Mouse (Mus musculus) adrenal gland, postnatal 4 days (tissue): ENCODE measurements around the gene Boll. TPM values are rescaled to one million over a fixed set of nuclear protein-coding genes. Genes with fewer than 3 reads are reported as not detected.
"Not testable (repeated sequence)": the region's sequence is repeated elsewhere in the genome, so short reads cannot be mapped to it uniquely, and the experiment has no call there.

Source experiments
- DNase-seq, 2 experiments: peaks; one replicate each; pipeline ENCODE4 v3.0.0; 2021 to 2022; ENCODE audit warnings: low spot score in 2 of 2, mixed read lengths in 2 of 2
- long read RNA-seq, 2 experiments: library from polyadenylated mRNA; stranded (forward); transcript quantifications; one replicate each; pipeline ENCODE4 v2.0.0; 2021
- total RNA-seq, 2 experiments: library from RNA; stranded (reverse); gene quantifications; 2 replicates each; pipeline ENCODE4 v1.2.3; 2021

The Boll gene
- 1 to 10 TPM; 1.5 to 1.9 TPM for total RNA-seq
- long read RNA-seq, experiment 1: 0 reads
- long read RNA-seq, experiment 2: 0 reads

DNA sequence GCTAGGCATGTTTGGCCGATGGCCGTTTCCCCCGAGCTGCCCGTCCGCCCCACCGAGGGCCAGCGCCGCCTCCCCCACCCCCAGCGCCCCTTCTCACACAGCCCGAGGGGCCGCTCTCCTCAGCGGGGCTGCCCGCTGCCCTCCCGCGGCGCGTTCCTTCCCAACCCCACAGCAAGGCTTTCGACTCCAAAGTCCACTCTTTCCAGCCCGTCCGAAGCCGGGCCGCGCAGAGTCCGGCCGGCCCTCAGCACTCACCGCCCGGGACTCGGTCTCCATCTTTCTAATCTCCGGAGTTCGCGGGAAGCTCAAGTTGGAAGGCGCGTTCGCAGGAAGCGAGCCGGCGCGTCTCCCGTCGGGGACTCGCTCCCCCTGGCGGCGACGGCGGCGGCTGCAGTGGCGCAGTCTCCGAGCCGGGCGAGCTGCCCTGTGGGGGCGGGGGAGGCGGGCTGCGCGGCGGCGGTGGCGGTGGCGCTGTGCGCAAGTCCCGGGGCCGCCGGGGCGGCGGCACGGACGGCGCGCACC lies at the start of gene Boll:
Gene Boll, minus strand, starts transcription at position 426 of the 522 bp plus-strand sequence.
- DNase-seq: peak; percentile 42 to 62

DNA sequence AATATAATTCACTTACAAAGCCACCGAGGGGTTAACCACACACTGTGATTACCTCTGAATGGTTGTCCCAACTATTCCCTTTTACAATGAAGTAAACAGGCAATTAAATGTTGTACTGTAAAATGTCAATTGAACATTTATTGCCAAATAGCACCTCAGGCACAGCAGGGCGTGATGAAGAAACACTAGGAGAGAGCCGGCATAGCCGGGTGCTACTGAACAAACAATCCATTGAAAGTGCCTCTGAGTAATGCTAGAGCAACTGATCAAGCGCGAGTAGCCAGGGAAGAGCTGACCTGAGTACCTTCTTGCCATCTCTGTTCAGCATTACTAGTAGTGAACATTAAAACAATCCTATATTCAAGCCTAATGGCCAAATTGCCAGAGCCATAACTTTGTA lies 49.3 kb upstream of the Boll start:
- DNase-seq: no peak

DNA sequence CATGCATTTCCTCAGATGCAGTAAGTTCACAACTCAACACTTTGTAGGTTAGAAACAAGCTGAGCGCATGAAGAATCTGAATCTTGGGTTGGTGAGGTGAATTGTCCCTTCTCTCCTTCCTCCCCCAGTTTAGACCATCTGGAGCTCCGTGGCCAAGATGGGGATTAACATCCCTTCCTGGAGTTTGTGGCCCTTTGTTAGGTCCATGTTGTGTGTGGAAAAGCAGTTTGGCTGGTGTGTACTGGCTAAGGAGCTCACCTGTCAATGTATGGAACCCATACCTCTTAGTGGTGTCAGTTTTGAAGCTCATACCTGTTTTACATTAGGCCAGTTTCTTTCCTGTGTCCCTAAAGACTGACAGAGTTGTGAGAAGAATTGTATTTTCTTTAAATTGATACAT lies 47.8 kb upstream of the Boll start:
- no peak for DNase-seq

DNA sequence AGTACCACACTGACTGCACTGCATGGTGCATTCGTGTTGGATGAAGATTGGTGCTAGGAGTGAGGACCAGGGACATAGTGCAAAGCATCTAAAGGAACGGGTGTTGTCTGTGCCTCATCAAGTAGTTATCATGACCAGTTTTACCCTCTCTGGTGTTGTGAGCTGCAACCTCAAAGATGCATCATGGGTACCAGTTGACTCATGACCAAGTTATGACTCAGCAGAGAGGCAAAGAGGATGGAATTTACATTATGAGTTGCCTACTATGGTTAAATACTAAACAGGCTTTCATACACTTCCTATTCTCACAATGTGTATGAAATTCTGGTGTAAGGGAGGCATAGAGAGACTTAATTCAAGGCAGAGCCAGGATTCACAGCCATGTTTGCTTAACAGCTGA lies 47.4 kb upstream of the Boll start:
- no peak for DNase-seq

DNA sequence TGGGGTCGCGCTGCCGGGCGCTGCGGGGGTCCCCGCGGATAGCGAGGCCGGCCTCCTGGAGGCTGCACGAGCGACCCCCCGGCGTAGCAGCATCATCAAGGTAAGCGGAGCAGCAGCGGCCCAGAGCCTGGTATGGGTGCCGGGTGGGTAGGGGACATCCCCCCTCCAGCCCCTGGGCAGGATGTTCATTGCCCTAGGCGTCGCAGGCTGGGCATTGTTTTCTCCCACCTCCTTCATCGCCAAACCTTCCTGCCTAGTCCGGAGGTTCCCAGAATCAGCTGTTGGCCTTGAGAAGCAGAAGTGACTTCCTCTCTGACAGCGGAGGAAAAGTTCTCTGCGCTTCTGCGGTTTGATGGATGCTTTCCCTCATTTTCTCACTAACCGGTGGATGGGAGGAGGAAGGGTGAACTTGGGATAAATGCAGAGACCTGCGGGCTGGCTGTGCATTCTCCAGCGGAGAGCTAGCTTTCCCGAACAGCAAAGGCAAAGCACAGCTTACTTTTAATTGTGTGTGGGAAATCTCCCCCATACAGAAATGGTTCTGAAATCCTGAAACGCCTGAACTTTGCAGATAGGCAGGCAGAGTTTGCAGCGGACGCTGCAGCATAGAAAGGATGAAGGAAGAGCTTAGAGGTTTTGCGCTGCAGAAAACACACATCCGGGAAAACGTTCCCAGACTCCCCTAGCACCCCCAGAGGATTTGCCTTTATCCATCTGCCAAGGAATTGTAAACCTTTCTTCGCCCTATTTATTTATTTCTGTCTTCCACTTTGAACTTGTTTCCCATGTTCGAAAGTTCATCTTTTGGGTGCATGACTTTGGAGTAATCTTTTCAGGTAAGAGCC lies 43.5 kb upstream of the Boll start:
- DNase-seq: no peak

DNA sequence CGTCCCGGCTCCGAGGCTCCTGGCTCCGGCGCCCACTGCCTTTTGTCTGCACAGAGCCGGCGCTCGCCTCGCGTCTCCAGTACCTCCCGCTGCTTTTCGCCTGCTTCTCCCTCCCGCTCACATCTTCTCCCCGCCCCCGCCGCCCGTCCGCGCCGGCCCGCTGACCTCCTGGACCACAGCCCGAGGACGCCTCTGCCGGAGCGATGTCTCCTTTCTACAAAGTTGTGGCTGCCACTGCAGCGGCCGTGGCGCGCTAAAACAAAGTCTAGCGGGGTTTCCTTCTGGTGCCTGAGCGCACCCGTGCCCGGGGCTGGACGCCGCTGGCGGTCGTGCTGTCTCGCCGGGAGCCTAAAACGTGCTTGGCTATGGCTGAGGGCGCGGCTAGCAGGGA lies 42.7 kb upstream of the Boll start:
- peak; percentile 28 to 38 for DNase-seq

DNA sequence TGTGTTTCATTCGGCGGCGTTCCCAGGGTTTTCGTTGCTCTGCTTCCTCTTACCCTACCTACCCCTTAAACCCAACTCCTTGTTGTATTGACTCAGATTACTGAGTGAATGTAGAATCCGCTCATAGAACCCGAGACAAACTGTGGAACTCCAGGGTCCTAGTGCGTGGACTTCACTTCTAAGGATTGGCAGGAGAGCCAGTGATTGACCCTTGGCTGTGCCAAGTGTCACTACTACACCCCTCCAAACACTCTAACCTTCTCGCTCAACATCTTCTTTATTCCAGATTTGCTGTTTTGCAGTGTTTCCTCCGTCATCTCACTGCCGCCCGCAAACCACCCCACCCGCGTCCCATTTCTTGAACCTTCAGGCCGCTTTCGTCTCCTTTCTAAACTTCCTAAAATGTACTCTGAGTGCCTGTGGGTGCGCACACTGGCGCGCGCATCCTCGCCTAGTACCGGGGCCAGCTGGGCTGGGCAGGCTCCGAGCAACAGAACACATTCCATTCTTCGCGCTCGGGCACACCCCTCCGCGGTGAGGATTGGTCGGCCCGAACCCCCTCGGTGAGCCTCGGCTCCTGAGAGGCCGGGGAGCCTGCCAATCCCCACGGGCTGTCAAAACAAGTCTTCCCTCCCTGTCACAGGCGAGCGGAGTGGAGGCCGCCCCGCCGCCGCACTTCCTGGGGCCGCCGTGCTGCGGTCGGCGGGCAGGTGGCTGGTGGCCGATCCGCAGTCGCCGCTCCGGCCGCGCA lies 42.2 kb upstream of the Boll start, which contains the start of gene Plcl1:
Gene Plcl1, plus strand, starts transcription at position 650 of the 751 bp plus-strand sequence.
- DNase-seq: peak; percentile 82 to 86

DNA sequence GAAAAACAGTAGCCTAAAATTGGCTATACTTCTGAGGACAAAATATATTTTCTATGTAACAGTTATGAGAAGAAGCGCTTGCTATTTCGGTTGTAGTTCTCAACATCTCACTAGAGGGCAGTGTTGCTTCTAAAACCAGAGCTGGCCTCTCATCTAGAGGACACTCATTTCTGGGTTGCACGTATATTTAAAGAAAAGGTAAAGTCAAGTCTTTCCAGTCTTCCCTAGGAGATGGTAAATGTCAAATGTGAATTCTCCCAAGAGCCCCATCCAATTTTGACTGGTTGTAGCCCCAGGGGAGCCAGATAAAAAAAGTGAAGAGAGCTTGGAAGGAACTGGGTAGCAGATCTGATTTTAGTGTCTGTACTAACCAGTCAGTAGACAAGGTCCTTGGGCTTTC lies 41.2 kb upstream of the Boll start:
- DNase-seq: no peak

DNA sequence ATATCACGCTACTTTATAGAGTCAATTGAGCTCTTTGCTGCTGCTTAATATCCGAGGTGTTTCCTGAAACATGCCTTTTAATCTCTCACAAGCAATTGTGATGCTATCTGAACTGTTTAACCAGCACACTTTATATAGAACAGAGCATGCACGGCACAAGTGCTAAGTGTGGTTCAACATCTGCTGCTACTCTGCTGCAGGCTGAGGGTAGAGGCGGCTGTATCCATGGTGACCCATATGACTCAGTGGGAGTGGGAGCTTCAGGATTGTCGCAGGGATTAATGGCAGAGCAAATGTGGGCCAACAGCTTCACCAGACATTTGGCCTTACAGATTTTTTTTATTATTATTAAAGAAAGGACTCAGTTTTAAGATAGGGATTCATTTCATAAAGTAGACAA lies 36.6 kb upstream of the Boll start:
- DNase-seq: no peak

DNA sequence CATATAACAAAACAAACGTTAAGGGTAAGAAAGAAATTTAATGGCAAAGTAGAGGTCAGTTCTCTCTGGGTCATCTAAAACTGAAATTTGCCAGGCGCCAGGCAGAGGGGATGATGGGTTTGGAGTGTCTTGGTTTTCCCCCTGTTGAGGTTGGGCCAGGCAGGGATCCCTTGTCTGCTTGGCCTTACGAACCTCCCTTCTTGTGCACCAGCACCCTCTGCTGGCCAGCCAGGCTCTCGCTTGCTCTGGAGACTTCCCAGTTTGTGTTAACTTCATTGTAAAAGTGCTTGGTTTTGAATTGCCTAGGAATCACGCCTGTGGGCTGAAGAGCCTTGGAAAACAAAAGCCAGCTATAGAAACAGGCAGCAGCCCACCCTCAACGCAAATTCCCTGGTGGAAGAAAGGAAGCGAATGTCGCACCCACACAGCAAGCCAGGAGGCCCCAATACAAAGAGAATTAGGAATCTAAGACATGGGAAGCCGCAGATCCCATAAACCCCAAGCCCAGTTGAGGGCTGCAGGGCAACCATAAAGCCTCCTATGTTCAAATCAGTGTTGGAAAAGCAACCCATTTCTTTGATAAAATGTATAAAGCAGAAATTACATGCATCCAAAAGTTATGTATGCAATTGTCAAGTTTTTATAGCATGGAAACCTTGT lies 20.0 kb upstream of the Boll start:
- peak; percentile 51 to 64 for DNase-seq

DNA sequence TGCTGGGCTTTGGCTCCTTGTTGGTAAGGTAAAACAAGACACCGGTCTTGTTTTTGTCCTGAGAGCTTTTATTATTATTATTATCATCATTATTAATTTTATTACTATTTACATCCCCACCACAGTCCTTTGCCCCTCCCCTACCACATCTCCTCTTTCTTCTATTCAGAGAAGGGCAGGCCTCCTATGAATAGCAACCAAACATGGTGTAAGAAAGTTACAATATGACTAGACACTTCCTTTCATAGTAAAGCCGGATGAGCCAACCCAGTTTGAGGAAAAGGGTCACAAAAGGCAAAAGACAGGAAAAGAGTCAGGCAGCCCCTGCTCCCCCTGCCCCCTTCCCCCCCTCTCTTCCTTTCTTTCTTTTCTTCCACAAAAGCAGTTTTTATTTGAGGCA lies 17.3 kb upstream of the Boll start:
- no peak for DNase-seq

DNA sequence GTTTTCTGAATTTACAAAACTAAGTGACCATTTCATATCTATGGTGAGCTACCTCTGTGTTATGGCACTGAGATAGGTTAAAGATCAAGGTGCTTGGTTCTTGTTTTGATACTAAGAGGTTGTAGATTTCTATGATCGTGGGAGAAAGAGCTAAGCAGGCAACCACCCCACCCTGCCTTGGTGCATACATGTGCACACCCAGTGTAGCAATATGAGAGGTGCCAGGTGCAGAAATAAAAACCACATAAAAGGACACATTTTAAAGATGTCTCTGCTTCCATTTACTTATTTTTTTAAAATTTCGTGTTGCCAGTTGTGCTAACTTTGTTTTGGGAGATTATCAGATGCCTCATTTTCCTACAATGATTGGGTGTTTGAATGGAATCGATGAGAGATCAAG lies 9.4 kb upstream of the Boll start:
- DNase-seq: no peak

DNA sequence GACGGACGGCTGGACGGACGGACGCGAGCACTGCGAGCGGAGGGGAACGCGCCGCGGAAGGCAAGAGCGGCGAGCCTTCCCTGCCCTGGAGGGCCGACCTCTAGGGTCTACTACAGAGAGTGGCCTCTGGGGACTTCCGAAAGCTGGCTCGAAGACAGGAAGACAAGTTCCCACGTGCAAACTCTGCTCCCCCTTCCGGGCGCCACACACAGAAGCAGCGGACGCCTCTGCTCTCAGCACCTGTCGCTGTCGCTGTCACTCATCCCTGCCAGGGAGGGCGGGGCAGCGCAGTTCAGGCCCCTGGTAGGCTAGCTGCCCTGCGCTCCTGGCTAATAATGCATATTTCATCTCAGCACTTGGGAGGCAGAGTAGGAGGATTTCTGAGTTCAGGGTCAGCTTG lies 317 bp upstream of the Boll start:
- DNase-seq: peak in 1 of 2 experiments; percentile 11

DNA sequence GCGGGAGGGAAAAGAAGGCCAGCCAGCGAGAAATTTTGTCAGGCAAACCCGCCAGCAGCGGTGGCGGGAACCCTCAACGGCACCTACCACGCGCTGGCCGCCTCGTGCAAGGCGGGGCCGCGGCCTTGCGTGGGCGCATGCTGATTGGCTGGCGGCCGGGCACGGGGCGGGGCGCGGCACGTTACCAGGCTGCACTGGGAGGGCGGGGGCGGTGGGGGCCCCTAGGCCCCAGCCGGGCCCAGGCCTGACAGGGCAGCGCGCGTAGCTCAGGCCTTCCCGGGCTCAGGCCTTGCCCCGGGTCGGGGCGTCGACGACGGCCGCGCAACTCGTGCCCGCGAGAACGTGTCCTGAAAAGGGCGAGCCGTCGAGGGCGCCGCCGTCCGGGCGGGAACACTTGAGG lies 635 bp downstream of the Boll start:
- DNase-seq: no peak

DNA sequence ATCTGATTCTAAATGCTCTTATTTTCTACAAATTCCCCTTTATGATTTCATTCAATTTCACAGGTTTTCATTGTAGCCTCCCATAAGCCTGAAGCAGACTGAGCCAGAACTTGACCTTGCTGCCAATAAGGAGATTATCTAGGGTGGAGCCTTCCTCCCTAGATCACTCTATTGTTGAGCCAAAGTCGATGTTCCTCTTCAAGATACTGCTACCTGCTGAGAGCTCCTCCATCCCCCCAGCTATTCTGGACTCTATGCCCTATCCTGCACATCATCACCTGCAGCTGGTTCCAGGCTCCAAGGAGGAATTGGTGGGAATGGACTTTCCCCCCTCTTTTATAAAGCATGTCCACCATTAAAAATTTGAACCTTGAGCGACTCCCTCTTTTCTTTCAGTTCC lies 11.4 kb downstream of the Boll start:
- DNase-seq: not testable (repeated sequence)

DNA sequence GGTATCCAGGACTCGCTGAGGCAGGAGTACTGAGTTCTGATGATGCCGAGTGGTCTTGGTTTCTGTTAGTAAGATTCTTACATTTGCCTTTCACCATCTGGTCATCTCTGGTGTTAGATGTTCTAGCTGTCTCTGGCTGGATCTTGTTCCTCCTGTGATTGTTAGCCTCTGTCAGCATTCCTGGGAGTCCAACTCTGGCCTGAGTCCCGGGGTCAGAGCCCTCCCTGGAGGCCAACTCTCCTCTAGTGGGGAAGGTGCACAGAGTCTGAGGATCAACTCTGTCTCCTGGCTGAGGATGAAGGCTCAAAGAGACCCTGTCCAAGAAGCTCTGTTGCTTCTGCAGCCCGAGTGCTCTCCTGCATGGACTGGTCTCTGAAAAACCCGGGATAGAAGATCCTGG lies 37.8 kb downstream of the Boll start:
- not testable (repeated sequence) for DNase-seq

DNA sequence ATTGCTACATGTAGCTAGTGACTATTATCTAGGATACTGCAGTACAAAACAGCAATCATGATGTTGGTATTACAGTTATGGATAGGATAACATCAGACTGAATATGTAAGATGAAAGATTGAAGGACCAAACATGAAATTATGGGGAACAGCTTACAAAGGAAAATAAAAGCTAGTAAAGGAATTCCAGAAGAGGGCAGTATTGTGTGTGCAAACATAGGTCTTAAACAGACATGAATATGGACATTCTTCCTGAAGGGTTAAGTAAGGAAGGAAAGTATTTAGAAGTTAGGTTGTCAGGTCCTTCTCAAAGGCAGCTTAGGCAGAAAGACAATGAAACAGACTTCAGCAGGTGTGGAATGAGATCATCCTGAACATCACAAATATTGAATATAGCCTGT lies 62.2 kb downstream of the Boll start:
- DNase-seq: no peak

DNA sequence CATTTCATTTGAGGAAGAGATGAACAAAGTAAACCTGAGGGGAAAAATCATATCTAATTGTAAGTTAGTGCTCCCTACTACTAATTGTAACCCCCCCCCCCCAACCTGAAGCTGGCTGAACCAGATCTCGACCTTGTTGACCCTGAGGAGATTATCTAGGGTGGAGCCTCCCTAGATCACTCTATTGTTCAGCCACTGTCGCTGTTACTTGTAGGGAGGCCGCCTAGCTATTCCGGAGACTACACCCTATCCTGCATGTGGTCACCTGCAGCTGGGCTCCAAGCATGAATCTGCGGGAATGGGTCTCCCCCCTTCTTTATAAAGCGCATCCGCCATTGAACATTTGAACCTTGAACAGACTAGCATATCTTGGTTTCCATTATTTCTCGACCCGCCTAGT lies 84.2 kb downstream of the Boll start:
- DNase-seq: no peak

DNA sequence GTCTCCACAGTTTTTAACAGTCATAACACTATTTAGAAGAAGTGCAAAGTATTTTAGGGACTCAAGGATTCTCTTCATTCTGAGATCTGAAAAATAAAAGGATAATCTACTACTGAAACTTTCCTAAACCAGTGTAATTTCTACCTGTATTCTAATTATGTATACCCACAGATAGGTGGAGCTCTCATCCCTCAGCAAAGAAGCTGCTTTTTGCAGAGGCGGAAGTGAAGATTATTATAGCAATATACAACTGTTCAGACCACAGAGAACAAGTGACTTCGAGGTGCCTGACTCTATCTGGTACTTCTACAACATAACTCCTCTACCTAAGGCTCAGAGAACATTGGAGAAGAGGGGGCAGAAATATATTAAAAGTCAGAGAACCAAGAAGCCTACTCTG lies 97.8 kb downstream of the Boll start:
- no peak for DNase-seq

DNA sequence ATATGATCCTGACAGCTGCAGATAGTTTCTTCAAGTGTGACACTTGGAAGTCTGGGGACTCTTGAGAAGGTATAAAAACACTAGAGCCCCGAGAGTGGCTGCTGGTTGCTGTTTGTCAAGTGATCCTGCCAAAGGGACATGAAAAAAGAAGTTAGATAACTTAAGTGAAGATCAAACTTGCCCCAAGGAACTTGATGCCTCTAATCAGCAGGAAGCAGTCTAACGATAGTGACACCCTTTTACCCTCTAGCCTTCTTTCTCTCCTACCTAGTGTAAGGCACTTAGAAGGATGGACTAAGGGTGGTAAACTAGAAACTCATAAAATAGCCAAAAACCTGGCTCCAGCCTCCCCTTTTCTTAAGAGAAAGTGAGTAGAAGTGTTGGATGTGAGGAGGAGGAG lies 98.9 kb downstream of the Boll start:
- DNase-seq: no peak

DNA sequence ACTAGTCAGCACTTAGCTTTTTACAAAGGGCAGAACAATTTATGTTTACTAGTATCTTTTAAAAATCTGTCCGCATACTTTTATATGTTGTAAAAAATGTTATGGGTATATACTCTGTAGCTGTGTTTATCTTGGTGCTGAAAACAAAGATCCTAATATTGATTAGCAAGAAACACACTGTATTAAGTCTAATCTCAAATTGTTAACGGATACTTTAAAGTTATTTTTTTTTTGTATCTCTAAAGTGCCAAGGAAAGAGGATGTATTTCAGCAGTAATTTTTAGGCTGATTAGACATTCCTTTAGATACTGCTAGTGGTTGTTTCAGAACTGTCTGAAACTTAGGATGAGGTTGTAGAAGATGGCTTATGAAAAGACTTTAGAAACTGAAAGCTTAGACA lies 116.9 kb downstream of the Boll start:
- DNase-seq: no peak

DNA sequence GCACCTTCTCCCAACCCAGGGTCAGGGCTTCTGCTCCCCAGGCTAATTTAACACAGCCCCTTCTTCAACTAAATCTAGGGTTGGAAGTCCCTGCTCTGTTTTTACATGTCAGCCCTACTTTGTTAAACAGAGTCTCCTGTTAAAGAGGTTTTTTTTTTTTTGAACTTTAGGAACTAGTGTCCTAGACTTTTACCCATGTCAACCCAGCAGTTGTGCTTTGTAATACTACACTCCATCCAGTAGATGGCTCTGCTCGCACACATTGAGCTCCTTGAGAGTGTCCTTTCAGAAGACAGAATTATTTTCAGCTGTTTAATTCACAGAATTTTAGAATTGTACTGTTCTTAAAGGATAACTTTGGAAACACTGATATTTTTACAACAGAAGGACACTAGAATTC lies 124.0 kb downstream of the Boll start:
- DNase-seq: no peak
